Mouse (Mus musculus) lung, embryonic 16.5 days (tissue): ENCODE results near the gene Zfhx3. TPM values are rescaled to one million over a fixed set of nuclear protein-coding genes. Genes with fewer than 3 reads are reported as not detected.

Source experiments
- ATAC-seq: fragments of 200-750 bp; cut with Nextera tagmentation; 2 replicates; pipeline ENCODE4 v1.8.0; 2017; ENCODE audit warnings: low read depth, mild to moderate bottlenecking, moderate library complexity
- H3K27ac ChIP-seq: fragments of 300-500 bp; sonication (generic); 2 replicates; pipeline ENCODE4 v1.5.1; 2014; ENCODE audit warnings: mild to moderate bottlenecking, control low read depth, low read length
- H3K27me3 ChIP-seq: fragments of 300-500 bp; sonication (generic); 2 replicates; pipeline ENCODE4 v1.6.1; 2014; ENCODE audit warnings: low read depth, low read length, mixed read lengths; ENCODE audit not compliant: control insufficient read depth, insufficient read depth
- H3K36me3 ChIP-seq: fragments of 300-500 bp; sonication (generic); 2 replicates; pipeline ENCODE4 v1.6.1; 2014; ENCODE audit warnings: low read length; ENCODE audit not compliant: control insufficient read depth, insufficient read depth
- H3K4me1 ChIP-seq: fragments of 300-500 bp; sonication (generic); replicated peaks from 2 replicates; pipeline ENCODE4 v1.6.1; 2014; ENCODE audit warnings: low read length, mixed read lengths; ENCODE audit not compliant: control insufficient read depth, insufficient read depth
- H3K4me2 ChIP-seq: fragments of 300-500 bp; sonication (generic); 2 replicates; pipeline ENCODE4 v1.6.1; 2014; ENCODE audit warnings: low read depth, low read length, control low read depth
- H3K4me3 ChIP-seq: fragments of 300-500 bp; sonication (generic); 2 replicates; pipeline ENCODE4 v1.5.1; 2014; ENCODE audit warnings: mild to moderate bottlenecking, low read length, control low read depth
- H3K9ac ChIP-seq: fragments of 300-500 bp; sonication (generic); 2 replicates; pipeline ENCODE4 v1.6.1; 2014; ENCODE audit warnings: low read length, control low read depth
- H3K9me3 ChIP-seq: fragments of 300-500 bp; sonication (generic); 2 replicates; pipeline ENCODE4 v1.6.1; 2016; ENCODE audit warnings: low read length; ENCODE audit not compliant: control insufficient read depth
- WGBS: fragments of 180-500 bp; shearing (Covaris S2); extraction: QIAGEN DNeasy Blood & Tissue Kit; methylation state at CpG from one replicate; pipeline ENCODE4 v1.1.7; 2014; 5-methylcytosine and 5-hydroxymethylcytosine counted together
- polyA plus RNA-seq: library from polyadenylated mRNA; unstranded; fragments of >200 nt; fragmentation: Nextera tagmentation; extraction: Ambion mirVana; gene quantifications from 2 replicates; pipeline ENCODE4 v1.2.1, GENCODE M21; 2015

Zfhx3 gene
- polyA plus RNA-seq, 1 experiment from 2014 or later, result 12.7 TPM

DNA sequence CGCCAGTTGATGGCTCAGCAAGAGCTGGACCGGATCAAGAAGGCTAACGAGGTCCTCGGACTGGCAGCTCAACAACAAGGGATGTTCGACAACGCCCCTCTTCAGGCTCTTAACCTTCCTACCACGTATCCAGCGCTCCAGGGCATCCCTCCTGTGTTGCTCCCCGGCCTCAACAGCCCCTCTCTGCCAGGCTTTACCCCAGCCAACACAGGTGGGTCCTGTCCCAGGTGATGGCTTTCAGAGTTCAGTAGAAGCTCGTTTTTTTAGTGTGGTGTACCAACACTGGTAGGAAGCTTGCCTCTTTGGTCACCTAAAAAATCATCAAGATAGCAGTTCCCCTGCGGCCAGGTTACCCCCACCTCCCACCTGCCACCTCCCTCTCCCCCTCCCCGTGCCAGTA lies 1009.1 kb downstream of the Zfhx3 start:
- H3K9me3 ChIP-seq, result peaks cover 47% of the 10 kb centered on the region
- no peak for ATAC-seq
- no peak overlapping the region for H3K27ac ChIP-seq
- H3K36me3 ChIP-seq, result peaks cover 95% of the 10 kb centered on the region
- H3K27me3 ChIP-seq, result no peaks in the 10 kb centered on the region
- H3K4me3 ChIP-seq, result no peak overlapping the region
- H3K4me2 ChIP-seq, result no peak overlapping the region
- H3K9ac ChIP-seq, result no peak overlapping the region
- H3K4me1 ChIP-seq, result no peaks in the 10 kb centered on the region
- WGBS, result 92% methylated on average over 12 of the region's 12 CpGs

- H3K4me2 ChIP-seq, result no peak overlapping the region
- H3K9me3 ChIP-seq, result peaks cover 6% of the 10 kb centered on the region; the same call in 1 of the 2 replicates
- H3K27me3 ChIP-seq, result no peaks in the 10 kb centered on the region
- no peak overlapping the region for H3K4me3 ChIP-seq
- no peak overlapping the region for H3K27ac ChIP-seq
- ATAC-seq, result no peak
- WGBS, result 86% methylated on average over 37 of the region's 37 CpGs
- H3K4me1 ChIP-seq, result no peaks in the 10 kb centered on the region
- H3K36me3 ChIP-seq, result peaks cover 50% of the 10 kb centered on the region
- no peak overlapping the region for H3K9ac ChIP-seq
These were observed 1014.0 kb downstream of the Zfhx3 start for GRCm38 (mm10) chr8:108956416-108956815.

DNA sequence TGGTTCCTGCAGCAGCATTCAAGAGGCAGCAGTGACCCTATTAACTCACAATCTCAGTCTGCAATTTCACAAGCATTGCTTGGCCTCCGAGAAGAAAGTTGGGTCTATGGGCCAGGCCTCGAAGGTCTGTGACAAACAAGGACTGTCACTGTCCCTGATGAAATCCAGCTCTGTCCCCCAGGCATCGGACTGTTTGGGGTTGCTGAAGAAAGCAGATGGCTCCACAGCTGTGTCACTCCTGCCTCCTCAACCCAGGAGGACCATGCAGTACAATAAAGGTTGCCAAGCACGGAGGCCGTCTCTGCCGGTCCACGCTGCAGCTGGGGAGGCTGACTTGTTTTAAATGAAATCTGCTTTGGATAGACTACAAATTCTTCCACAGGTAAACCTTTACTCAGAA lies 1020.1 kb downstream of the Zfhx3 start:
- Histone ChIP-seq H3K9ac (no peak overlapping the region), H3K4me3 (no peak overlapping the region), H3K27me3 (no peaks in the 10 kb centered on the region), H3K4me2 (no peak overlapping the region), H3K9me3 (no peaks in the 10 kb centered on the region), H3K27ac (no peak overlapping the region), H3K36me3 (no peaks in the 10 kb centered on the region; the same call in 1 of the 2 replicates), H3K4me1 (no peaks in the 10 kb centered on the region)
- 74% methylated on average over 7 of the region's 7 CpGs for whole genome bisulfite sequencing
- ATAC-seq, result no peak

GRCm38 (mm10) chr8:108963181-108963580 lies 1020.7 kb downstream of the Zfhx3 start:
- no peak overlapping the region for H3K4me3 ChIP-seq
- H3K4me1 ChIP-seq, result no peaks in the 10 kb centered on the region
- no peak overlapping the region for H3K9ac ChIP-seq
- 76% methylated on average over 2 of the region's 2 CpGs for WGBS
- no peaks in the 10 kb centered on the region for H3K27me3 ChIP-seq
- no peaks in the 10 kb centered on the region for H3K9me3 ChIP-seq
- H3K27ac ChIP-seq, result no peak overlapping the region
- H3K36me3 ChIP-seq, result no peaks in the 10 kb centered on the region; the same call in 1 of the 2 replicates
- ATAC-seq, result no peak
- H3K4me2 ChIP-seq, result no peak overlapping the region

GRCm38 (mm10) chr8:108966041-108966440 lies 1023.6 kb downstream of the Zfhx3 start:
- H3K4me2 ChIP-seq, result no peak overlapping the region
- no peak for ATAC-seq
- H3K27ac ChIP-seq, result no peak overlapping the region
- 77% methylated on average over 12 of the region's 12 CpGs for WGBS
- H3K4me1 ChIP-seq, result no peaks in the 10 kb centered on the region
- H3K9me3 ChIP-seq, result no peaks in the 10 kb centered on the region
- H3K9ac ChIP-seq, result no peak overlapping the region
- no peaks in the 10 kb centered on the region for H3K27me3 ChIP-seq
- H3K4me3 ChIP-seq, result no peak overlapping the region
- no peaks in the 10 kb centered on the region for H3K36me3 ChIP-seq

GRCm38 (mm10) chr8:108973639-108974325 lies 1031.3 kb downstream of the Zfhx3 start:
- Histone ChIP-seq H3K27ac (no peak overlapping the region), H3K4me2 (no peak overlapping the region), H3K27me3 (no peaks in the 10 kb centered on the region), H3K9ac (no peak overlapping the region), H3K4me3 (no peak overlapping the region), H3K9me3 (no peaks in the 10 kb centered on the region), H3K36me3 (no peaks in the 10 kb centered on the region), H3K4me1 (no peaks in the 10 kb centered on the region)
- no peak for ATAC-seq
- 85% methylated on average over 9 of the region's 9 CpGs for WGBS

DNA sequence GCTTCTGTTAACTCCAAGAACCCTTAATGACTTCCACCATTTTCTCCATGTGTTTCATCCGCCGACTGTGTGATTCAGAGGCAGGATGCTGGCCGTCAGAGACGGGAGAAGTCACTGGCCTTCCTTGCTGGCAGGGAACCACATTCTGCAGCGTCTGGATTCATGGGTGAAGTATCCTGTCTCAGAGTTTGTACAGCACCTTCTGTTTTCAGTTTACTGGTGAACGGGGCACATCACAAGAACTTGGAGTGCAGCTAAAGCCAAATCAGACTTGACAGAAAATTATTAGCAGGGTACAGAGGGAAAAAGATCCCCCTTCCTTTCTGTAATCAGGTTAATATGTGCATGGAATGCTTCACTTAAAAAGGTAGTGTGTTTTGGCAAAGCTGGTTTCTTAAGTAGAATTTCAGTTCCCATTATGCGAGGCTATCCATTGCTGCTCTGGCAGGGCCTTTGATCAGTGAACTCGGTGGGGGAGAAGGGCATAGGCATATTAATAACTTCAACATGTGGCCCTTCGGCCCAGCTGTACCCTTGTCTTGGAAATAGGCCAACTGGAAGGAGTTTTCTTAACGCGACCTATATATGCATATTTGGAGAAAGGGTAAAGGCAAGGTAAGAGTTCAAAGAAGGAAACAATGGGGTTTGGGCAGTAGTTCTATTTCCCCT lies 1035.4 kb downstream of the Zfhx3 start:
- H3K27ac ChIP-seq, result no peak overlapping the region

GRCm38 (mm10) chr8:108978362-108978750 lies 1035.9 kb downstream of the Zfhx3 start:
- 79% methylated on average over 7 of the region's 7 CpGs for WGBS
- H3K9me3 ChIP-seq, result 0 out of 2 replicates have a peak, but pooled peaks cover 2% of the 10 kb centered on the region
- no peak overlapping the region for H3K4me2 ChIP-seq
- no peaks in the 10 kb centered on the region for H3K36me3 ChIP-seq
- no peak overlapping the region for H3K9ac ChIP-seq
- no peaks in the 10 kb centered on the region for H3K4me1 ChIP-seq
- H3K4me3 ChIP-seq, result no peak overlapping the region
- H3K27me3 ChIP-seq, result no peaks in the 10 kb centered on the region
- no peak for ATAC-seq
- no peak overlapping the region for H3K27ac ChIP-seq

More for the DNA sequence above, 1035.4 kb downstream of the Zfhx3 start:
- Histone ChIP-seq H3K9ac (no peak overlapping the region), H3K36me3 (no peaks in the 10 kb centered on the region), H3K4me3 (no peak overlapping the region), H3K27me3 (no peaks in the 10 kb centered on the region), H3K4me2 (no peak overlapping the region), H3K9me3 (0 out of 2 replicates have a peak, but pooled peaks cover 2% of the 10 kb centered on the region), H3K4me1 (no peaks in the 10 kb centered on the region)
- ATAC-seq, result no peak
- WGBS, result 46% methylated on average over 11 of the region's 11 CpGs

- WGBS, result 55% methylated on average over 2 of the region's 2 CpGs
- H3K4me3 ChIP-seq, result no peak overlapping the region
- no peak overlapping the region for H3K4me2 ChIP-seq
- ATAC-seq, result no peak
- no peaks in the 10 kb centered on the region for H3K27me3 ChIP-seq
- 0 out of 2 replicates have a peak, but pooled peaks cover 2% of the 10 kb centered on the region for H3K9me3 ChIP-seq
- H3K9ac ChIP-seq, result no peak overlapping the region
- H3K4me1 ChIP-seq, result no peaks in the 10 kb centered on the region
- H3K27ac ChIP-seq, result no peak overlapping the region
- no peaks in the 10 kb centered on the region for H3K36me3 ChIP-seq
These were observed 1042.5 kb downstream of the Zfhx3 start for GRCm38 (mm10) chr8:108984904-108985303.
